Mouse (Mus musculus) embryo, embryonic 10.5 days (tissue): ENCODE data around the gene Ifi206.
"Not testable (repeated sequence)": the region's sequence is repeated elsewhere in the genome, so short reads cannot be mapped to it uniquely, and the experiment has no call there.

Source experiments
- DNase-seq: peaks from one replicate; pipeline ENCODE4 v3.0.0-alpha.2; 2015; ENCODE audit warnings: low spot score

Ifi206 gene

GRCm38 (mm10) chr1:173490812-173491480, at the start of gene Ifi206:
TSS of gene Ifi206 (minus strand) at chr1:173491041.
- not testable (repeated sequence) for DNase-seq

GRCm38 (mm10) chr1:173535791-173536190, 45.0 kb upstream of the Ifi206 start, which contains the start of gene Ifi214:
TSS of gene Ifi214 (minus strand) at chr1:173535957.
- DNase-seq, result not testable (repeated sequence)

- no peak for DNase-seq
These were observed 30.6 kb upstream of the Ifi206 start for GRCm38 (mm10) chr1:173521452-173521851.

- DNase-seq, result not testable (repeated sequence)
These were observed 19.8 kb upstream of the Ifi206 start for GRCm38 (mm10) chr1:173510595-173510994.

- DNase-seq, result not testable (repeated sequence)
These were observed 642 bp upstream of the Ifi206 start for GRCm38 (mm10) chr1:173491483-173491882.

GRCm38 (mm10) chr1:173481182-173481574, 9.7 kb downstream of the Ifi206 start:
- DNase-seq, result not testable (repeated sequence)

GRCm38 (mm10) chr1:173480399-173481181, 10.3 kb downstream of the Ifi206 start:
- DNase-seq, result not testable (repeated sequence)

- DNase-seq, result peak; percentile 2
These were observed 34.1 kb downstream of the Ifi206 start for GRCm38 (mm10) chr1:173456761-173457160.

- peak; percentile 78 for DNase-seq
These were observed 34.6 kb downstream of the Ifi206 start for GRCm38 (mm10) chr1:173456139-173456754.

GRCm38 (mm10) chr1:173451665-173452064, 39.2 kb downstream of the Ifi206 start:
- DNase-seq, result no peak

- no peak for DNase-seq
These were observed 40.2 kb downstream of the Ifi206 start for GRCm38 (mm10) chr1:173450621-173451020.

GRCm38 (mm10) chr1:173447067-173447466, 43.8 kb downstream of the Ifi206 start:
- DNase-seq, result no peak

- no peak for DNase-seq
These were observed 47.8 kb downstream of the Ifi206 start for GRCm38 (mm10) chr1:173443061-173443460.

GRCm38 (mm10) chr1:173441210-173441609, 49.6 kb downstream of the Ifi206 start:
- no peak for DNase-seq

- no peak for DNase-seq
These were observed 50.2 kb downstream of the Ifi206 start for GRCm38 (mm10) chr1:173440681-173441080.

GRCm38 (mm10) chr1:173437161-173437953, 53.5 kb downstream of the Ifi206 start:
- no peak for DNase-seq

- no peak for DNase-seq
These were observed 58.4 kb downstream of the Ifi206 start for GRCm38 (mm10) chr1:173432411-173432810.

- DNase-seq, result no peak
These were observed 60.7 kb downstream of the Ifi206 start for GRCm38 (mm10) chr1:173429995-173430699.

GRCm38 (mm10) chr1:173427385-173427784, 63.5 kb downstream of the Ifi206 start:
- no peak for DNase-seq

GRCm38 (mm10) chr1:173426345-173426744, 64.5 kb downstream of the Ifi206 start:
- DNase-seq, result no peak

GRCm38 (mm10) chr1:173420374-173420773, 70.5 kb downstream of the Ifi206 start:
- no peak for DNase-seq
